Mouse (Mus musculus): ENCODE data around the gene Gm49378.

DNA sequence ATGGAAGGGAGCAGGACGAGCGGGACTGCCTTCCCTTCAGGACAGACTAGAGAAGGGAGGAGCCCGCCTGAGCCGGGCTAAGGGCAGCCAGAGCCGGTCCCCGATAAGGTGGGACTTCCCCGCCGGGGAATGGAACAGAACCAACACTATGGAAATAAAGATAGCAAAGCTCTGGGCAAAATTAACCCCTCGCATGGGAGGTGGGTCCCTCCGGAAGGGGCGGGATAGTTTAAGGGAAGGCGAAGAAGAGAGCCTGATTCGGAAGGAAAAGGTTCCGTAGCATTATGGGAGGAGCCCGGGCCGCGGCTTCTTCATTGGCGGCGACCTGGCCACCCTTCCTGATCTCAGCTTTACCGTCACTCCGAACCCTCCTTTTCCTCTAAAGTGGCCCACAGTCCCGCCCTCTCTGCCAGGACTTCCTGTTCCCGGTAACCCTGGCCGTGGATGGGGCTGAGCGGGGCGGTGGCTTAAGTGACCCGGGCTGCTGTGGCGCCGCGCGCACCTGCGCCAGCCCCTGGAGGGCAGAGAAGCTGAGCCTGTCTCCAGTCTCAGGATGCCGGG is 46.3 kb downstream of the Gm49378 start, which contains the start of gene Rnf31:
- TF ChIP-seq CTCF (IDR thresholded peaks at IDR 0.05; ENCODE audit: extremely low read depth, insufficient read depth, insufficient read length, insufficient replicate concordance) (no peak), POLR2A (IDR thresholded peaks at IDR 0.05; ENCODE audit: low read depth, low read length) (peak; percentile 51)
